Mouse (Mus musculus): ENCODE results near the gene Spred3. TPM values are rescaled to one million over a fixed set of nuclear protein-coding genes. Genes with fewer than 3 reads are reported as not detected.
A peak's percentile ranks its signal among the peaks of the same experiment; 100 is the strongest.

Spred3 gene
- total and polyA plus RNA-seq, 2 experiments from 2014 or later: 6.8 to 29.0 TPM

GRCm38 (mm10) chr7:29155838-29156782 lies 14.1 kb downstream of the Spred3 start, which contains the start of gene Fam98c:
Gene Fam98c (minus strand): TSS chr7:29156234.
- H3K27ac ChIP-seq (ENCODE audit: low read depth, low read length): peak within 1 kb of the TSS; percentile 86
- ATAC-seq (peak; percentile 87), DNase-seq (peak; percentile 84)
- H3K4me2 ChIP-seq (ENCODE audit: low read depth): peak within 1 kb of the TSS; percentile 87
- no peaks in the 10 kb centered on the region for H3K27me3 ChIP-seq (ENCODE audit: insufficient read depth, low read length)
- WGBS: 3% methylated on average over 57 of the region's 68 CpGs
- H3K9ac ChIP-seq: peak within 1 kb of the TSS; percentile 69
- peak; percentile 65 for TF ChIP-seq CTCF (IDR thresholded peaks at IDR 0.05; ENCODE audit: low read depth)
- no peaks in the 10 kb centered on the region for H3K9me3 ChIP-seq (ENCODE audit: low read length)
- peaks cover 2% of the 10 kb centered on the region for H3K36me3 ChIP-seq (ENCODE audit: insufficient read depth)
- H3K4me3 ChIP-seq (ENCODE audit: low read depth, low read length): peak within 1 kb of the TSS; percentile 78
- no peaks in the 10 kb centered on the region for H3K4me1 ChIP-seq (ENCODE audit: insufficient read depth)

- H3K9me3 ChIP-seq (ENCODE audit: low read length): no peaks in the 10 kb centered on the region
- no peaks in the 10 kb centered on the region; the same call in 1 of the 2 replicates for H3K36me3 ChIP-seq (ENCODE audit: insufficient read depth)
- WGBS: 7% methylated on average over 37 of the region's 37 CpGs
- peak overlapping the region; percentile 69 for H3K9ac ChIP-seq
- TF ChIP-seq CTCF (IDR thresholded peaks at IDR 0.05; ENCODE audit: low read depth): peak; percentile 52
- ATAC-seq (peak; percentile 92), DNase-seq (peak; percentile 89)
- peak overlapping the region; percentile 86 for H3K27ac ChIP-seq (ENCODE audit: low read depth, low read length)
- peak overlapping the region; percentile 78 for H3K4me3 ChIP-seq (ENCODE audit: low read depth, low read length)
- H3K27me3 ChIP-seq (ENCODE audit: insufficient read depth, low read length): no peaks in the 10 kb centered on the region
- H3K4me1 ChIP-seq (ENCODE audit: insufficient read depth): no peaks in the 10 kb centered on the region
- H3K4me2 ChIP-seq (ENCODE audit: low read depth): peak overlapping the region; percentile 87
Observed at GRCm38 (mm10) chr7:29155196-29155837, 14.9 kb downstream of the Spred3 start.

DNA sequence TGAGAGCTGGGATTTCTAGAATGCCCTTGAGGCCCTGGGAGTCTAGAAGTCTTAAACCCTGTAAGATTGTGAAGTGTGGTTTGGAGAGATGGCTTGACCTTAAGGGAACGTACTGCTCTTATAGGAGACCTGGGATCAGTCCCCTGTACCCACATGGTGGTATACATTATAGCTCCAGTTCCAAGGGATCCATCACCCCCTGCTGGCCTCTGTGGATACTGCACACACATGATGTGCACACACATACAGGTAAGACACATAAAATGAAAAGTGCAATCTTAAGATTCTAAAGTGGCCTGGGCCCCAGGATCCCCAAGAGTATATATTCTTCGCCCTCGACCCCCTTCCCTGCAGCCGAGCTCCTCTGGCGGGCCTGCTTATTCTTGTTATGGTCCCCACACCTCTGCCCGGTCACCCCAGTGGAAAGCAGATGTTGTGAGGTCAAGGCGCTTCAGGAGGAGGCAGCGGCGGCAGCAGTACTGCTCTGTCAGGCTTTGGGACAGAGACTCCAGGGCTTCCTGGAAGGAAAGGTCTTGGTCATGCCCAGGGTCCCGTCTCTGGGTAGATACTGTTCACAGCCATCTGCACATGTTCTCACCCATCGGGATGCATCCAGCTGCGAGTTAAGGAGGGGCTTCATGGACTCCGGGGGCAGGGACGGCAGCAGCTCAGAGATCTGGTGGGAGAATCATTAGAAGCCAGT lies 16.0 kb downstream of the Spred3 start:
- no peaks in the 10 kb centered on the region for H3K9me3 ChIP-seq (ENCODE audit: low read length)
- no peak overlapping the region for H3K9ac ChIP-seq
- ATAC-seq (no peak), DNase-seq (no peak)
- H3K4me3 ChIP-seq (ENCODE audit: low read depth, low read length): no peak overlapping the region
- 97% methylated on average over 14 of the region's 14 CpGs for WGBS
- H3K36me3 ChIP-seq (ENCODE audit: insufficient read depth): no peaks in the 10 kb centered on the region; the same call in 1 of the 2 replicates
- no peaks in the 10 kb centered on the region for H3K27me3 ChIP-seq (ENCODE audit: insufficient read depth, low read length)
- no peak overlapping the region for H3K27ac ChIP-seq (ENCODE audit: low read depth, low read length)
- TF ChIP-seq CTCF (IDR thresholded peaks at IDR 0.05; ENCODE audit: low read depth): peak; percentile 28
- H3K4me1 ChIP-seq (ENCODE audit: insufficient read depth): no peaks in the 10 kb centered on the region
- no peak overlapping the region for H3K4me2 ChIP-seq (ENCODE audit: low read depth)

DNA sequence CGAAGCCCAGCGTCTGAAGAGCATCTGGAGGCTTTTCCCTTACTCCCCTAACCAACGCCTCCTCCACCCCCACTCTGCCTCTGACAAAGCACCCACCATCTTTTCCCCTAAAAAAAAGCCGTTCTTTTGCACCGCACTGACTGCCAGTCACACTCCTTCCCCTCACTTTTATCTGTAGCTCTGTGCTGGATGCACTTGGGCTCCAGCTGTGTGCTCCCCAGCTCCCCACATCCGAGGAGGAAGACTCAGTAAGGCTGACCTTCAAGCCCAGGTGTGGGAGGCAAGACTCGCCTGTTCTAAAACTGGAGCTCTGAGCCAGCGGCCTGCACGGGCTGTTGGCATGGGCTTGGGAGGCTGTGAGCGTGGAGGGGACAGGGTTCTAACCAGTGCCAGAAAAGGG lies 18.7 kb downstream of the Spred3 start:
- DNase-seq (no peak), ATAC-seq (no peak)
- H3K4me1 ChIP-seq (ENCODE audit: insufficient read depth): no peaks in the 10 kb centered on the region
- H3K27me3 ChIP-seq (ENCODE audit: insufficient read depth, low read length): no peaks in the 10 kb centered on the region
- no peak overlapping the region for H3K4me3 ChIP-seq (ENCODE audit: low read depth, low read length)
- no peaks in the 10 kb centered on the region for H3K9me3 ChIP-seq (ENCODE audit: low read length)
- WGBS: 66% methylated on average over 10 of the region's 10 CpGs
- no peak overlapping the region for H3K27ac ChIP-seq (ENCODE audit: low read depth, low read length)
- H3K36me3 ChIP-seq (ENCODE audit: insufficient read depth): no peaks in the 10 kb centered on the region; the same call in 1 of the 2 replicates
- no peak overlapping the region for H3K9ac ChIP-seq
- no peak for TF ChIP-seq CTCF (IDR thresholded peaks at IDR 0.05; ENCODE audit: low read depth)
- no peak overlapping the region for H3K4me2 ChIP-seq (ENCODE audit: low read depth)

DNA sequence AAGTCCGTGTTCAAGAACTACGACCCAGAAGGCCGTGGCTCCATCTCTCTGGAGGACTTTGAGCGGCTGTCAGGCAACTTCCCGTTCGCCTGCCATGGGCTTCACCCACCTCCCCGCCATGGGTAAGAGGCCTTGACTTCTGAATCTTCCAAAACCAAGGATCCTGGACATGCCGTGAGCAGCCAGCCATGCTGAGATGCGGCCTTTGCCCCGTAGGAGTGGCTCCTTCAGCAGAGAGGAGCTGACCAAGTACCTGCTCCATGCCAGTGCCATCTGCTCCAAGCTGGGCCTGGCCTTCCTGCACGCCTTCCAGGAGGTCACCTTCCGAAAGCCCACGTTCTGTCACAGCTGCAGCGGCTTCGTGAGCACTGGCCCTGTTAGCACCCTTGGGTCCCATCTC lies 21.4 kb downstream of the Spred3 start:
- TF ChIP-seq CTCF (IDR thresholded peaks at IDR 0.05; ENCODE audit: low read depth): no peak
- WGBS: 91% methylated on average over 15 of the region's 15 CpGs
- no peak overlapping the region for H3K4me3 ChIP-seq (ENCODE audit: low read depth, low read length)
- H3K27ac ChIP-seq (ENCODE audit: low read depth, low read length): no peak overlapping the region
- no peaks in the 10 kb centered on the region for H3K27me3 ChIP-seq (ENCODE audit: insufficient read depth, low read length)
- no peaks in the 10 kb centered on the region; the same call in 1 of the 2 replicates for H3K36me3 ChIP-seq (ENCODE audit: insufficient read depth)
- no peak overlapping the region for H3K9ac ChIP-seq
- DNase-seq (no peak), ATAC-seq (no peak)
- H3K4me2 ChIP-seq (ENCODE audit: low read depth): no peak overlapping the region
- no peaks in the 10 kb centered on the region for H3K9me3 ChIP-seq (ENCODE audit: low read length)
- no peaks in the 10 kb centered on the region for H3K4me1 ChIP-seq (ENCODE audit: insufficient read depth)

- WGBS: 87% methylated on average over 7 of the region's 7 CpGs
- no peak for DNase-seq
- no peak for ATAC-seq
- Histone ChIP-seq H3K27ac (ENCODE audit: low read depth, low read length) (no peak overlapping the region), H3K4me3 (ENCODE audit: low read depth, low read length) (no peak overlapping the region), H3K4me2 (ENCODE audit: low read depth) (no peak overlapping the region), H3K4me1 (ENCODE audit: insufficient read depth) (no peaks in the 10 kb centered on the region), H3K9ac (no peak overlapping the region), H3K36me3 (ENCODE audit: insufficient read depth) (no peaks in the 10 kb centered on the region), H3K27me3 (ENCODE audit: insufficient read depth, low read length) (no peaks in the 10 kb centered on the region), H3K9me3 (ENCODE audit: low read length) (no peaks in the 10 kb centered on the region)
- no peak for TF ChIP-seq CTCF (IDR thresholded peaks at IDR 0.05; ENCODE audit: low read depth)
Observed at GRCm38 (mm10) chr7:29146625-29147367, 23.4 kb downstream of the Spred3 start.
